Mouse (Mus musculus) urinary bladder, adult 18-20 months (tissue): ENCODE results near the gene Has1.

Source experiments
- DNase-seq, 2 experiments: peaks; one replicate each; pipeline ENCODE4 v3.0.0; 2022; ENCODE audit warnings: low spot score in 2 of 2, mixed read lengths in 2 of 2

Gene Has1

GRCm38 (mm10) chr17:17855064-17855838, at the start of gene Has1:
Gene Has1 (minus strand): TSS chr17:17855205.
- no peak for DNase-seq

- DNase-seq: no peak
Observed at GRCm38 (mm10) chr17:17900768-17901167, 45.8 kb upstream of the Has1 start.

GRCm38 (mm10) chr17:17899268-17899667, 44.3 kb upstream of the Has1 start:
- no peak for DNase-seq

GRCm38 (mm10) chr17:17896039-17896438, 41.0 kb upstream of the Has1 start:
- no peak for DNase-seq

- DNase-seq: no peak
Observed at GRCm38 (mm10) chr17:17889732-17890425, 34.9 kb upstream of the Has1 start.

GRCm38 (mm10) chr17:17887774-17888248, 32.8 kb upstream of the Has1 start, which contains the start of the genes Fpr2 and Fpr3:
Gene Fpr2 (plus strand): TSS chr17:17887824.
Gene Fpr3 (plus strand): TSS chr17:17887852.
- DNase-seq: no peak

- DNase-seq: no peak
Observed at GRCm38 (mm10) chr17:17883840-17884239, 28.8 kb upstream of the Has1 start, which contains the start of gene Fpr1. Gene Fpr1 (minus strand): TSS chr17:17883940.

- no peak for DNase-seq
Observed at GRCm38 (mm10) chr17:17882672-17883071, 27.7 kb upstream of the Has1 start.

GRCm38 (mm10) chr17:17879347-17879746, 24.3 kb upstream of the Has1 start:
- DNase-seq: no peak

GRCm38 (mm10) chr17:17871697-17872096, 16.7 kb upstream of the Has1 start:
- DNase-seq: no peak

GRCm38 (mm10) chr17:17870892-17871550, 16.0 kb upstream of the Has1 start:
- no peak for DNase-seq

GRCm38 (mm10) chr17:17866801-17867469, 11.9 kb upstream of the Has1 start:
- no peak for DNase-seq

- DNase-seq: no peak
Observed at GRCm38 (mm10) chr17:17865168-17865567, 10.2 kb upstream of the Has1 start.

- DNase-seq: no peak
Observed at GRCm38 (mm10) chr17:17862360-17862759, 7.4 kb upstream of the Has1 start.

- DNase-seq: no peak
Observed at GRCm38 (mm10) chr17:17860110-17860509, 5.1 kb upstream of the Has1 start.

- no peak for DNase-seq
Observed at GRCm38 (mm10) chr17:17857446-17857845, 2.4 kb upstream of the Has1 start.

GRCm38 (mm10) chr17:17856612-17857011, 1.6 kb upstream of the Has1 start:
- DNase-seq: no peak

- no peak for DNase-seq
Observed at GRCm38 (mm10) chr17:17849906-17850712, 4.9 kb downstream of the Has1 start.

- DNase-seq: no peak
Observed at GRCm38 (mm10) chr17:17848988-17849387, 6.0 kb downstream of the Has1 start.

- peak in 1 of 2 experiments; percentile 28 for DNase-seq
Observed at GRCm38 (mm10) chr17:17845187-17846027, 9.6 kb downstream of the Has1 start.
